Mouse (Mus musculus) MEL-GATA-1-ER (cell line): ENCODE measurements around the gene Dnah17.

Source experiments
- DNase-seq: peaks from one replicate; pipeline ENCODE4 v3.0.0-alpha.2; 2012; ENCODE audit warnings: low read depth; ENCODE audit errors: extremely low read depth

Gene Dnah17

GRCm38 (mm10) chr11:118145092-118145491, 14.7 kb upstream of the Dnah17 start:
- DNase-seq = no peak

- DNase-seq = no peak
These were observed 13.3 kb upstream of the Dnah17 start for GRCm38 (mm10) chr11:118143731-118144130.

DNA sequence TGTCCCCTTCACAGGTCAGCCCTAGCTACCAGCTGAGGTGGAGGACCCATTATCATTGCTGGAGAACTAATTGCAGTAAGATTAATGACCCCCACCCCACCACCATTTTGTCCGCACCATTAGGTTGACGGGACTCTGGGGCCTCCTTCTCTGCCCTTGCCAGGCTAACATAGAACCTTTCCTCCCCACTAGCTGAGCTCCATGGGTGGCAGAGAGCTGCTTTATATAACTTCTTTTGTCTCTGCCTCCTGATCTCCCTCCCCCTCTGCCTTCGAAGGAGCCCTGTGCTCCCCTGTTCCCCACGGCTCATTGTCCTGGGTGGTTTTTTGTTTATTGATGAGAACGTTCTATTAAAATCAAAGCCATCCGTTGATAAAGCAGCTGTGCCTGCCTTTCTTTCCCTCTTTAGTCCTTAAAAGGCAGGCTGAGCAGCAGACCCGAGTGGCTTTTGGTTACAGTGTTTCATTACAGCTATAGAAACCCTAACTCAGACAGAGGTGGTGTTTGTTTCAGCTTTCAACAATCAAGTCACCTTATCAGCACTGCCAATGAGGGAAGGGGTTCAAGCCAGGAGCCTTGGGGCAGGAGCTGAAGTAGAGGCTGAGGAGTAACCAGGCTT, 12.2 kb upstream of the Dnah17 start:
- DNase-seq = no peak

- DNase-seq = no peak
These were observed 10.5 kb upstream of the Dnah17 start for GRCm38 (mm10) chr11:118140771-118141565.

GRCm38 (mm10) chr11:118138347-118138746, 7.9 kb upstream of the Dnah17 start:
- no peak for DNase-seq

DNA sequence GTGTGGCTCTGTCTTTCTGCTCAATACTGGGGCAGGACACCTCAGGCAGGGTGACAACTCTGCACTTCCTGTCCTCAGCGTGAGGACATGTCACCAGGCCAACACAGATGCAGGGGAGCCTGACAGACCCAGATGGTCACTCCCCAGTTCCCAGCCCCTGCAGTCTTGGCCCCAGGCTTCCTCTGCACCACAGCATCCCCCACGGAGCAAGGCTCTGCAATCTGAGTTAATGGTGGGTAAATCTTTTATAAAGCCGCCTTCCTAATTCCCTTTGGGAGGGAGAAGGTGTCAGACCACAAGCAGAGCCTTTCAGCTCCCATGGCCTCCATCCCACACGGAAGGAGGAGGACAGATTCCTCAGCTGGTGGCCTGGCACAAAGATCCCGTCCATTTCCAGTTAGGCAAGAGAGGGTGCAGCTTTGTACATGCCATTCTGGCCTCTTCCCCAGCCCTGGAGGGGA, 5.8 kb upstream of the Dnah17 start:
- no peak for DNase-seq

DNA sequence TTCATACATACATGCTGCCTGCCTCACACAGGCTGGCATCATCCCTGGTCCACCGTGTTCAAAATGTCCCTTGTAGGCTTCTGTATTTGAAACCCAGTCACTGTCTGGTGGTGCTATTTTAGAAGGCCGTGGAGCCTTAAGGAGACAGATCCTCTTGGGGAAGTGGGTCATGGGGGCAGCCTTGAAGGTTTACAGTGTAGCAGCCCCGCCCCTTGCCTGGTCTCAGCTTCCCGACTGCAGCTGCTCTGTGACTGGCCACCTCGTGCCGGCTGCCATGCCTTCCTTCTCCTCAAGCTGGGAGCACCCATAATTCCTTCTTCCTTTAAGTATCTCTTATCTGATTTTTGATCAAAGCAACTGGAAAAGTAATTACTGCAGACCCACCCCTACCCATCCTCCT, 4.8 kb upstream of the Dnah17 start:
- DNase-seq = no peak

GRCm38 (mm10) chr11:118133752-118134169, 3.3 kb upstream of the Dnah17 start:
- DNase-seq = no peak

- no peak for DNase-seq
These were observed 2.8 kb upstream of the Dnah17 start for GRCm38 (mm10) chr11:118133133-118133751.

- no peak for DNase-seq
These were observed 1.7 kb upstream of the Dnah17 start for GRCm38 (mm10) chr11:118132136-118132535.

GRCm38 (mm10) chr11:118129812-118130211, 622 bp downstream of the Dnah17 start:
- DNase-seq = no peak

GRCm38 (mm10) chr11:118121592-118121991, 8.8 kb downstream of the Dnah17 start:
- no peak for DNase-seq

GRCm38 (mm10) chr11:118118777-118119176, 11.7 kb downstream of the Dnah17 start:
- no peak for DNase-seq

DNA sequence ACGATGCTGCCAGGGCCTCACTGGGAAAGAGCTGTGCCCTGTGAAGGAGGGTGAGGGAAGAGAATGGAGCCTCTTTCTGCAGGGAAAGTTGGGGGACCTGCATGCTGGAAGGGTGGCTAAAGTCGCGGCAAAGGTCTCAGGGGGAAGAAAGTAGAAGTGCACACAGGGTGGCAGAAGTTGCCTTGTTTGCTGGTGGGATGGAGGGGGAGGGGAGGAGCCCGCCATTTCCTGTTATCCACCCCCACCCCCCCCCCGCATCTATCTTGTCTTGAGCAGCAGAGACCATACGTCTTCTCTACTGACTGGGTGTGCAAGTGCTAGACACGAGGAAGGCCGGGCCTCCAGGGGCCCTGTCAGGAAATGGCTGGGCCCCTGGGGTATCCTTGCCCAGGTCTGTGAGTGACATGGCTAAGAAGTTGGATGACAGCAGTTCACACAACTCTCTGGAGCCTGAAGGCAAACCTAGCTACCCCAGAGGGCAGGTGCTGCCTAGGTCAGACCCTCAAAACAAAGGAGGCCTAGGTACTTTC, 15.8 kb downstream of the Dnah17 start:
- no peak for DNase-seq

GRCm38 (mm10) chr11:118113516-118114205, 16.8 kb downstream of the Dnah17 start:
- DNase-seq = no peak

DNA sequence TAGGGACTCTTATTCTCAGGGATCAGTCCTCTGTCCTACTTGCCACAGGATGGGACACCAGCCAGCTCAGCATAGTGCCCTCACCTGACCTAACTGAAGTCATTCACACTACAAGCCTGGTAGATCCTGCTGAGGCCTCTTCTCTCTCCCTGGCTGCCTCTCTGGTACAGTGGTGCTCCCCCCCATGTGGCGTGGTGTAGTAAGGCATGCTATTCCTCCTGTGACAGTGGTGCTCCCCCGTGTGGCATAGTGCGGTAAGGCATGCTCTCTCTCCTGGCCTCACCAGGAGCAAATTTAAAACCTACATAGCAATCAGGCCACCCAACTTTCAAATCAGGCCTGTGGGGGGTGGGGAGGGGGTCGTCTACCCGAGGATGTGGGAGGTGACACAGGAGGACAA, 26.4 kb downstream of the Dnah17 start:
- DNase-seq = peak; percentile 51

DNA sequence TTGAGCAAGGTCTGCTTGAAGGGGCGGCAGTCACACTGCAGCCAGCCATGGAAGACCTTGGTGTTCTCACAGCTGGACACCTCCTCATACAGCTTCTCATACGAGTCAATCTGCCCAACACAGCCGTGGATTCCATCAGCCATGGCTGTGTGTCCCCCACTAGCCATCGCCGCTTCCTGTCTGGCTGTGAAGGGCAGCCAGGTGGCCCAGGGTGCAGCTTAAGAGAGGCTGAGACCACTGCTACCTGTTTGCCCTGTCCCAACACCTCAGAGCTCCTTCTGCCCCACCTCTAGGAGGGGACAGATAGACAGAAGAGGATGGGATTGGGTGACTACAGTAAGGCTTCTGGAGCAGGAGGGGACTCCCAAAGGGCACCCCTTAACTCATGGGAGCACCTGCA, 27.1 kb downstream of the Dnah17 start:
- no peak for DNase-seq

DNA sequence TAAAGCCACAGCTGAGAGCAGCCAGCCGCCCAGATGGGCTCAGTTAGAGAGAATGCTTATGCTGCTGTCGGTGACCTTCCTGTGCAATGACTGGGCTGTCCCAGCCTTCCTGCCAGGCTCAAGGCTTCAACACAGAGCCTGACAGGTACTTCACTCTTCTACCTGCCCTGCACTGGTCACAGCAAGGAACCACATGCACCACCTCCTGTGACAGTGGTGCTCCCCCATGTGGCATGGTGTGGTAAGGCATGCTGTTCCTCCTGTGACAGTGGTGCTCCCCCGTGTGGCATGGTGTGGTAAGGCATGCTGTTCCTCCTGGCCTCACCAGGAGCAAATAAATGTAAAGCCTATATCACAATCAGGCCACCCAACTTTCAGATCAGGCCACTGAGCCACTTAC, 27.6 kb downstream of the Dnah17 start:
- DNase-seq = peak; percentile 52

DNA sequence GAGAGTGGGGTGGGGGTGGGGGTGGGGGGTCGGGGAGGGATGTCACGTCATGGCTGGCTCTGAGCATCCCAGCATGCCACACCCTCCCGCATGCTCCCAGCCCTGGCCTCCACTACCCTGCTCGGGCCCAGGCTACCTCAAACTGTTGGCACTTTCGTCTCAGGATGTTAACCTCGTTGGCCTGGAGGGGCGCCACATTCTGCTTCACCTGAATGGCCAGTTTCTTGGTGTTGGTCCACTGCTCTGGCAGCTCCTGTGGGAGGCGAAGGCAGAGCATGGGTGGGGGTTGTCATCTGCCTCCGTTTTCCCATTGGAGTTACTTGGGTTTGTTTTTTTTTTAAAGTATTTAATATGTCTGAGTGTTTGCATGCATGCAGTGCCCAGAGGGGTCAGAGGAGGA, 29.3 kb downstream of the Dnah17 start:
- no peak for DNase-seq

GRCm38 (mm10) chr11:118096736-118097135, 33.7 kb downstream of the Dnah17 start:
- DNase-seq = no peak

GRCm38 (mm10) chr11:118095004-118095403, 35.4 kb downstream of the Dnah17 start:
- DNase-seq = no peak
